Mouse (Mus musculus): ENCODE data around the gene Atp11c. TPM values are rescaled to one million over a fixed set of nuclear protein-coding genes. Genes with fewer than 3 reads are reported as not detected.

Gene Atp11c
- polyA plus RNA-seq, 1 experiment, result 4.1 TPM

- 3% methylated on average over 2 of the region's 2 CpGs for WGBS
These were observed 128.7 kb downstream of the Atp11c start for GRCm38 (mm10) chrX:60463786-60464185.

GRCm38 (mm10) chrX:60414563-60415111 lies 177.9 kb downstream of the Atp11c start:
- no peaks in the 10 kb centered on the region for H3K36me3 ChIP-seq (ENCODE audit: control insufficient read depth, insufficient read depth, low read length)
- H3K4me3 ChIP-seq (ENCODE audit: insufficient read depth, low read depth, low read length), result no peak overlapping the region
- no peak for DNase-seq
- no peaks in the 10 kb centered on the region for H3K4me1 ChIP-seq (ENCODE audit: control insufficient read depth, insufficient read depth, low read length)
- H3K27me3 ChIP-seq (replicated peaks; ENCODE audit: control insufficient read depth, insufficient read depth, low read length), result no peaks in the 10 kb centered on the region
- TF ChIP-seq CTCF (conservative IDR thresholded peaks at IDR 0.05; ENCODE audit: insufficient read depth, insufficient read length, low read depth, low read length), result no peak
- TF ChIP-seq POLR2A (IDR thresholded peaks at IDR 0.05; ENCODE audit: low read depth, low read length), result no peak
- H3K27ac ChIP-seq (ENCODE audit: insufficient read depth, low read depth, low read length), result no peak overlapping the region
- WGBS, result 58% methylated on average over 4 of the region's 4 CpGs

More at GRCm38 (mm10) chrX:60463786-60464185, 128.7 kb downstream of the Atp11c start:
- DNase-seq, result peak; percentile 16
- Histone ChIP-seq H3K36me3 (ENCODE audit: control insufficient read depth, insufficient read depth, low read length) (no peaks in the 10 kb centered on the region), H3K27ac (ENCODE audit: insufficient read depth, low read depth, low read length) (no peak overlapping the region), H3K4me3 (ENCODE audit: insufficient read depth, low read depth, low read length) (no peak overlapping the region), H3K27me3 (replicated peaks; ENCODE audit: control insufficient read depth, insufficient read depth, low read length) (no peaks in the 10 kb centered on the region), H3K4me1 (ENCODE audit: control insufficient read depth, insufficient read depth, low read length) (no peaks in the 10 kb centered on the region)
- TF ChIP-seq CTCF (conservative IDR thresholded peaks at IDR 0.05; ENCODE audit: insufficient read depth, insufficient read length, low read depth, low read length), result no peak
- no peak for TF ChIP-seq POLR2A (IDR thresholded peaks at IDR 0.05; ENCODE audit: low read depth, low read length)

GRCm38 (mm10) chrX:60405681-60406080 lies 186.8 kb downstream of the Atp11c start:
- Histone ChIP-seq H3K4me1 (ENCODE audit: control insufficient read depth, insufficient read depth, low read length) (no peaks in the 10 kb centered on the region), H3K27ac (ENCODE audit: insufficient read depth, low read depth, low read length) (peak overlapping the region; percentile 81), H3K4me3 (ENCODE audit: insufficient read depth, low read depth, low read length) (no peak overlapping the region), H3K36me3 (ENCODE audit: control insufficient read depth, insufficient read depth, low read length) (no peaks in the 10 kb centered on the region), H3K27me3 (replicated peaks; ENCODE audit: control insufficient read depth, insufficient read depth, low read length) (no peaks in the 10 kb centered on the region)
- no peak for TF ChIP-seq CTCF (conservative IDR thresholded peaks at IDR 0.05; ENCODE audit: insufficient read depth, insufficient read length, low read depth, low read length)
- TF ChIP-seq POLR2A (IDR thresholded peaks at IDR 0.05; ENCODE audit: low read depth, low read length), result no peak
- peak; percentile 81 for DNase-seq
- WGBS, result 39% methylated on average over 4 of the region's 4 CpGs

GRCm38 (mm10) chrX:60404668-60405044 lies 187.8 kb downstream of the Atp11c start:
- Histone ChIP-seq H3K27ac (ENCODE audit: insufficient read depth, low read depth, low read length) (peak overlapping the region; percentile 94), H3K4me3 (ENCODE audit: insufficient read depth, low read depth, low read length) (peak overlapping the region; percentile 72), H3K36me3 (ENCODE audit: control insufficient read depth, insufficient read depth, low read length) (no peaks in the 10 kb centered on the region), H3K27me3 (replicated peaks; ENCODE audit: control insufficient read depth, insufficient read depth, low read length) (no peaks in the 10 kb centered on the region), H3K4me1 (ENCODE audit: control insufficient read depth, insufficient read depth, low read length) (no peaks in the 10 kb centered on the region)
- DNase-seq, result peak; percentile 93
- peak; percentile 62 for TF ChIP-seq CTCF (conservative IDR thresholded peaks at IDR 0.05; ENCODE audit: insufficient read depth, insufficient read length, low read depth, low read length)
- TF ChIP-seq POLR2A (IDR thresholded peaks at IDR 0.05; ENCODE audit: low read depth, low read length), result peak; percentile 54
- WGBS, result 1% methylated on average over 16 of the region's 17 CpGs

GRCm38 (mm10) chrX:60403764-60404667 lies 188.5 kb downstream of the Atp11c start:
- TF ChIP-seq CTCF (conservative IDR thresholded peaks at IDR 0.05; ENCODE audit: insufficient read depth, insufficient read length, low read depth, low read length) (no peak), POLR2A (IDR thresholded peaks at IDR 0.05; ENCODE audit: low read depth, low read length) (peak; percentile 6)
- Histone ChIP-seq H3K4me3 (ENCODE audit: insufficient read depth, low read depth, low read length) (peak overlapping the region; percentile 72), H3K27me3 (replicated peaks; ENCODE audit: control insufficient read depth, insufficient read depth, low read length) (no peaks in the 10 kb centered on the region), H3K27ac (ENCODE audit: insufficient read depth, low read depth, low read length) (peak overlapping the region; percentile 94), H3K4me1 (ENCODE audit: control insufficient read depth, insufficient read depth, low read length) (no peaks in the 10 kb centered on the region), H3K36me3 (ENCODE audit: control insufficient read depth, insufficient read depth, low read length) (no peaks in the 10 kb centered on the region)
- DNase-seq, result peak; percentile 73
- 1% methylated on average over 57 of the region's 126 CpGs for WGBS

GRCm38 (mm10) chrX:60403062-60403763 lies 189.3 kb downstream of the Atp11c start:
- TF ChIP-seq CTCF (conservative IDR thresholded peaks at IDR 0.05; ENCODE audit: insufficient read depth, insufficient read length, low read depth, low read length) (no peak), POLR2A (IDR thresholded peaks at IDR 0.05; ENCODE audit: low read depth, low read length) (no peak)
- DNase-seq, result peak; percentile 3
- H3K27ac ChIP-seq (ENCODE audit: insufficient read depth, low read depth, low read length), result no peak overlapping the region
- H3K36me3 ChIP-seq (ENCODE audit: control insufficient read depth, insufficient read depth, low read length), result no peaks in the 10 kb centered on the region
- 1% methylated on average over 36 of the region's 46 CpGs for WGBS
- H3K27me3 ChIP-seq (replicated peaks; ENCODE audit: control insufficient read depth, insufficient read depth, low read length), result no peaks in the 10 kb centered on the region
- H3K4me1 ChIP-seq (ENCODE audit: control insufficient read depth, insufficient read depth, low read length), result no peaks in the 10 kb centered on the region
- H3K4me3 ChIP-seq (ENCODE audit: insufficient read depth, low read depth, low read length), result peak overlapping the region; percentile 68
